Mouse (Mus musculus): ENCODE measurements around the gene Ngrn.
A peak's percentile ranks its signal among the peaks of the same experiment; 100 is the strongest.

The Ngrn gene

GRCm38 (mm10) chr7:80260625-80261371 lies at the start of gene Ngrn:
TSS of gene Ngrn (plus strand) at chr7:80261215.
- peak; percentile 74 to 83 for DNase-seq (ENCODE audit: low spot score in 2 of 2)

GRCm38 (mm10) chr7:80213604-80214003 lies 47.4 kb upstream of the Ngrn start:
- no peak for DNase-seq (ENCODE audit: low spot score in 2 of 2)

GRCm38 (mm10) chr7:80214459-80214858 lies 46.6 kb upstream of the Ngrn start:
- DNase-seq (ENCODE audit: low spot score in 2 of 2), result no peak

GRCm38 (mm10) chr7:80215398-80215797 lies 45.6 kb upstream of the Ngrn start:
- peak in 1 of 2 experiments; percentile 64 for DNase-seq (ENCODE audit: low spot score in 2 of 2)

- no peak for DNase-seq (ENCODE audit: low spot score in 2 of 2)
These were observed 44.4 kb upstream of the Ngrn start for GRCm38 (mm10) chr7:80216566-80216965.

GRCm38 (mm10) chr7:80218666-80219065 lies 42.3 kb upstream of the Ngrn start:
- DNase-seq (ENCODE audit: low spot score in 2 of 2), result no peak

GRCm38 (mm10) chr7:80220237-80220797 lies 40.7 kb upstream of the Ngrn start:
- no peak for DNase-seq (ENCODE audit: low spot score in 2 of 2)

- DNase-seq (ENCODE audit: low spot score in 2 of 2), result no peak
These were observed 39.8 kb upstream of the Ngrn start for GRCm38 (mm10) chr7:80221179-80221750.

- DNase-seq (ENCODE audit: low spot score in 2 of 2), result no peak
These were observed 34.0 kb upstream of the Ngrn start for GRCm38 (mm10) chr7:80227065-80227464.

- no peak for DNase-seq (ENCODE audit: low spot score in 2 of 2)
These were observed 30.8 kb upstream of the Ngrn start for GRCm38 (mm10) chr7:80230196-80230595.

GRCm38 (mm10) chr7:80231971-80232488 lies 29.0 kb upstream of the Ngrn start:
- no peak for DNase-seq (ENCODE audit: low spot score in 2 of 2)

- peak; percentile 95 to 97 for DNase-seq (ENCODE audit: low spot score in 2 of 2)
These were observed 28.5 kb upstream of the Ngrn start, which contains the start of the genes Cib1 and Gdpgp1 for GRCm38 (mm10) chr7:80232489-80233029. TSS of gene Cib1 (minus strand) at chr7:80232813. TSS of gene Gdpgp1 (plus strand) at chr7:80232865.

GRCm38 (mm10) chr7:80233799-80234198 lies 27.2 kb upstream of the Ngrn start:
- no peak for DNase-seq (ENCODE audit: low spot score in 2 of 2)

- no peak for DNase-seq (ENCODE audit: low spot score in 2 of 2)
These were observed 22.5 kb upstream of the Ngrn start for GRCm38 (mm10) chr7:80238542-80238941.

- DNase-seq (ENCODE audit: low spot score in 2 of 2), result no peak
These were observed 19.4 kb upstream of the Ngrn start for GRCm38 (mm10) chr7:80241661-80242060.

GRCm38 (mm10) chr7:80244851-80245250 lies 16.2 kb upstream of the Ngrn start:
- no peak for DNase-seq (ENCODE audit: low spot score in 2 of 2)

GRCm38 (mm10) chr7:80246148-80246721 lies 14.8 kb upstream of the Ngrn start, which contains the start of gene Ttll13:
TSS of gene Ttll13 (plus strand) at chr7:80246376.
- peak; percentile 91 to 96 for DNase-seq (ENCODE audit: low spot score in 2 of 2)

- no peak for DNase-seq (ENCODE audit: low spot score in 2 of 2)
These were observed 14.2 kb upstream of the Ngrn start for GRCm38 (mm10) chr7:80246859-80247258.

GRCm38 (mm10) chr7:80252437-80252836 lies 8.6 kb upstream of the Ngrn start:
- no peak for DNase-seq (ENCODE audit: low spot score in 2 of 2)

GRCm38 (mm10) chr7:80252886-80253285 lies 8.1 kb upstream of the Ngrn start:
- no peak for DNase-seq (ENCODE audit: low spot score in 2 of 2)

- no peak for DNase-seq (ENCODE audit: low spot score in 2 of 2)
These were observed 5.0 kb upstream of the Ngrn start for GRCm38 (mm10) chr7:80255981-80256380.

- no peak for DNase-seq (ENCODE audit: low spot score in 2 of 2)
These were observed 3.3 kb upstream of the Ngrn start for GRCm38 (mm10) chr7:80257706-80258105.
